Mouse (Mus musculus) intestine, embryonic 14.5 days (tissue): ENCODE measurements at regions not wholly inside any gene's neighbourhood (a gene's known extent, or its start where the extent isn't known, plus 50 kb on each side); places are given as distances from the start of the nearest gene placed in this dataset.

ENCODE experiments used
- ATAC-seq: fragments of 200-750 bp; cut with Nextera tagmentation; replicated peaks from 2 replicates; pipeline ENCODE4 v1.8.0; 2017; ENCODE audit warnings: low read depth, moderate number of reproducible peaks, moderate TSS enrichment, moderate library complexity; ENCODE audit not compliant: low FRiP score, low TSS enrichment
- DNase-seq: peaks from one replicate; pipeline ENCODE4 v3.0.0-alpha.2; 2018; ENCODE audit warnings: low spot score
- H3K27ac ChIP-seq: fragments of 300-500 bp; sonication (generic); 2 replicates; pipeline ENCODE4 v1.5.1; 2014; ENCODE audit warnings: low read depth, mild to moderate bottlenecking, control low read depth
- H3K27me3 ChIP-seq: fragments of 300-500 bp; sonication (generic); replicated peaks from 2 replicates; pipeline ENCODE4 v1.6.1; 2014; ENCODE audit warnings: low read length, control low read depth; ENCODE audit not compliant: control insufficient read depth, insufficient read depth
- H3K36me3 ChIP-seq: fragments of 300-500 bp; sonication (generic); 2 replicates; pipeline ENCODE4 v1.6.1; 2014; ENCODE audit warnings: low read length, control low read depth; ENCODE audit not compliant: control insufficient read depth, insufficient read depth
- H3K4me1 ChIP-seq: fragments of 300-500 bp; sonication (generic); replicated peaks from 2 replicates; pipeline ENCODE4 v1.6.1; 2014; ENCODE audit warnings: low read length, control low read depth, mixed read lengths; ENCODE audit not compliant: control insufficient read depth, insufficient read depth
- H3K4me2 ChIP-seq: fragments of 300-500 bp; sonication (generic); 2 replicates; pipeline ENCODE4 v1.6.1; 2014; ENCODE audit warnings: low read length
- H3K4me3 ChIP-seq: fragments of 300-500 bp; sonication (generic); 2 replicates; pipeline ENCODE4 v1.5.1; 2014; ENCODE audit warnings: low read depth, low read length, control low read depth, mixed read lengths
- H3K9ac ChIP-seq: fragments of 300-500 bp; sonication (generic); 2 replicates; pipeline ENCODE4 v1.6.1; 2014; ENCODE audit warnings: mild to moderate bottlenecking, low read length
- H3K9me3 ChIP-seq: fragments of 300-500 bp; sonication (generic); 2 replicates; pipeline ENCODE4 v1.6.1; 2016; ENCODE audit warnings: low read length, control low read depth; ENCODE audit not compliant: control insufficient read depth
- WGBS: fragments of 180-500 bp; shearing (Covaris S2); extraction: QIAGEN DNeasy Blood & Tissue Kit; methylation state at CpG from one replicate; pipeline ENCODE4 v1.1.7; 2014; 5-methylcytosine and 5-hydroxymethylcytosine counted together

DNA sequence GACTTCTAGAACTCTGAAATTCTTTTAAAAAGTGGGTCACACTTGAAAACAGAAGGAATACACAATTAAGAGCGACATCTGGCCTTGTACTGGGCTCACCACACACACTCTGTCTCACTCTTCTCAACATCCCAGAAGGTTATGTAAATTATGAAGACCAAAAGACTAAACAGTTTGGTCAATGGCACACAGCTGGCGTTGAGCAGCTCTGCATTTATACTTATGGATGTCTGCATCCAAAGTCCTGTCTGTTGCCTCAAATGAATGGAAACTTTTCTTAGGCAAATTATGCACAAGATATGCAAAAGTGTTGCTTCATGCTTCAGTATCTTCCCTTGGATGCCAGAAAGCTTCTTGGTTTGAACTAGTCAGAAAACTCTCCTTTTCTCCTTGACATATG, 323.5 kb downstream of the Ppp3ca start:
- DNase-seq (no peak), ATAC-seq (no peak)
- H3K36me3 ChIP-seq: no peaks in the 10 kb centered on the region
- no peaks in the 10 kb centered on the region for H3K9me3 ChIP-seq
- no peaks in the 10 kb centered on the region for H3K4me1 ChIP-seq
- H3K4me2 ChIP-seq: no peak overlapping the region
- H3K9ac ChIP-seq: no peak overlapping the region
- no peak overlapping the region for H3K27ac ChIP-seq
- no peaks in the 10 kb centered on the region for H3K27me3 ChIP-seq
- 47% methylated on average over 2 of the region's 2 CpGs for WGBS
- no peak overlapping the region for H3K4me3 ChIP-seq

DNA sequence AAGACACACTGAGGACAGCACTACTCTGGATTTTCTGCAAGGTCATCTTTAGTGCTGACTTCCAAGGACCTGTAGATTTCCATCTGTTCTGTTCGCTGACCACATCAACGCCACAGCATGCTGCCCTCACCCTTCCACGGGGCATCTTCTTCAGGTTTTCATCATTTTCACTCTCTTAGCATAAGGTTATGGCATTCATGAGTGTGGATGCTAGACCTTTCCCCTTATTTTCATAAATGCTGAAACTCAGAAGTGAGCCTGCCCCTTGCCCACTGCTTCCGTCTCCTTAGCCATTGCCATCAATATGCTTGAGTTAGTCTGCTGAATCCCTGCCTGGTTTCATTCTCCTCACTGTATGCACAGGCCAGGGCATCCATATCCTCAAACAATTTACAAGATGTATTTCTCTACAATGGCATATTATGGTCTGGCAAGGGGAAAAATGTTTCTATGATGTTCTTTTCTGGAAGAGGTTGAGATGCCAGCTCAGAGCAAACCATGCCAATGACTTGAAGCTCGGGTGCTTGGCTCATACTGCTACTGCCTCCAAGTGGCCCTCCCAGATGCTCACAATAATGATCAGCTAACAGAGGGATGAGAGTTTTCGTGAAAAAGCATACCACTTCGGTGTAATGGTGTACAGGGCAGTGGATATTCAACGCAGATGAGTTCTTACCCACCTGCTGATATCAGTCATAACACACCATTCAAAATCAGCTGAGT, 324.6 kb downstream of the Ppp3ca start:
- H3K4me1 ChIP-seq: no peaks in the 10 kb centered on the region
- no peak overlapping the region for H3K4me2 ChIP-seq
- no peaks in the 10 kb centered on the region for H3K36me3 ChIP-seq
- H3K27me3 ChIP-seq: no peaks in the 10 kb centered on the region
- ATAC-seq (no peak), DNase-seq (no peak)
- WGBS: 84% methylated on average over 8 of the region's 8 CpGs
- no peaks in the 10 kb centered on the region for H3K9me3 ChIP-seq
- no peak overlapping the region for H3K9ac ChIP-seq
- H3K27ac ChIP-seq: no peak overlapping the region
- no peak overlapping the region for H3K4me3 ChIP-seq

DNA sequence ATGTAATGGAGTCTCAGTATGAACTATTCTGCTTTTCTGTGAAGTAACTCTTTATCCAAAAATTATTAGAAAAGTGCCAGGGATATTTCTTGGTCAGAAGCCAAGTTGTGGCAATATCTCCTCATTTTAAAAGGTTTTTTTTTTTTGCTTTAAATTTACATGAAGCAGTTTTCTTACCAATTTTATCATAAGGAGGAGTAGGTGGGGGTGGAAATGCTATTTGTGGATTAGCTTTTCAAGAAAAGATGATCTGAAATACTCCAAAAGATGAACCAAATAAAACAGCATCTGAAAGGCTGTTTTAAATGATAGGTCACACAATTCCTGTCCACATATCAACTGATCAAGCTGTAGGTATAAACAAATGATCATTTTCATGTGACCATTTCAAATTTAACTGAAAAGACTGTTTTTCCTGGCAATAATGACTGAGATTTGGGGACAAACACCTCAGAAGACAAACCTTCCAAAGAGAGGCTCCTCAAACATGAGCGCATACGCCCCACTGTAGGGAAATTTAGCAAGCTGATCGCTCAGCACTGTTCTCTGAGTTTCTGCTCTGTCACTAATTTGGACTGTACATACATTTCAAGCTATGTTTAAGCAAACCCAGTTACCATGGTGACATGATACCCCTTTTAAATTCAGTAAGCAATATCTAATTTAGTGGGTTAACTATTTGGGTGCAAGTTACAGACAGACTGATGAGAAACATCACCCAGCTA, 325.8 kb downstream of the Ppp3ca start:
- Histone ChIP-seq H3K4me2 (no peak overlapping the region), H3K27ac (no peak overlapping the region), H3K4me3 (no peak overlapping the region), H3K4me1 (no peaks in the 10 kb centered on the region), H3K9me3 (no peaks in the 10 kb centered on the region), H3K27me3 (no peaks in the 10 kb centered on the region), H3K36me3 (no peaks in the 10 kb centered on the region), H3K9ac (no peak overlapping the region)
- DNase-seq: no peak
- ATAC-seq: no peak
- WGBS: 96% methylated on average over 3 of the region's 3 CpGs

DNA sequence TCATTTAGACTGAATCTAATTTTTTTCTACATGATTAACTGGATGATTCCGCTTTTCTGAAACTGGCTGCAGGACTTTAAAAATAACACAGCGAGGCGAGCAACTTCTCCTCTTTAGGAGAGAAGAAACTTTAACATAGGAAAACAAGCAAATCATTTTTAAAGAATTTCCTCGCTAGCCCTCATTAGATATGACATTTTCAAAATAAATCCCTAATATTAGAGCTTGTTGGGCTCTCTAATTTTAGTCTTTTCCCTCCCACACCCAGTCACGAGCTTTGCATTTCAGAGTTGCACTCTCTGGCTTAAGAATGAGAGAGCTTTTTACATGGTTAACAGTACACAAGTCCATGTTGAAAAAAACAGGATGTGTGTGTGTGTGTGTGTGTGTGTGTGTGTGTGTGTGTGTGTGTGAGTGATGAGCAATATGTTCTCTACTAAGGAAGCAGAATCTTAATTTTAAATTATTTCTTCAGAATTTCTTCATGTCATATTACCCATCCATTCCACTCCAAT, 326.5 kb downstream of the Ppp3ca start:
- Histone ChIP-seq H3K27ac (no peak overlapping the region), H3K9ac (no peak overlapping the region), H3K36me3 (no peaks in the 10 kb centered on the region), H3K27me3 (no peaks in the 10 kb centered on the region), H3K4me1 (no peaks in the 10 kb centered on the region), H3K4me3 (no peak overlapping the region), H3K4me2 (no peak overlapping the region), H3K9me3 (no peaks in the 10 kb centered on the region)
- DNase-seq: no peak
- ATAC-seq: no peak
- whole genome bisulfite sequencing: 74% methylated on average over 5 of the region's 5 CpGs

DNA sequence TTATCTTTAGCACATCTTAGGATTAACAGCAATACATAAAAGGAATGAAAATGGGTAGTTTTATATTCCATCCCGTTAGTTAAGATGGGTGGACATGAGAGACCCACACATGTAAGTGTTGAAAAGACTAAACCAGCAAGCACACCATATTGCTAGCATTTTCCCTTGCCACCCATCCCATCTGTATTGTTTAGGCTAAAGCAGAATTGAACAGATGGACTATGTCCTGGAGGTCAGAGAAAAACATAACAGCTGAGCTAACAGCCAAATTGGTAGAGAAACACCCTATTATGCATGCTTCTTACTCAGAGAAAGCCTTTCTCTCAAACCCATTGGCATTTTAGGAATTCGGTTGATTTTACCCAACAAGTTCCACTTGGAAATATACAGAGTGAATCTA, 329.3 kb upstream of the Emcn start:
- Histone ChIP-seq H3K36me3 (no peaks in the 10 kb centered on the region), H3K27me3 (no peaks in the 10 kb centered on the region), H3K4me1 (no peaks in the 10 kb centered on the region), H3K9ac (no peak overlapping the region), H3K4me3 (no peak overlapping the region), H3K27ac (no peak overlapping the region), H3K9me3 (no peaks in the 10 kb centered on the region), H3K4me2 (no peak overlapping the region)
- WGBS: 70% methylated on average over 2 of the region's 2 CpGs
- DNase-seq (no peak), ATAC-seq (no peak)

DNA sequence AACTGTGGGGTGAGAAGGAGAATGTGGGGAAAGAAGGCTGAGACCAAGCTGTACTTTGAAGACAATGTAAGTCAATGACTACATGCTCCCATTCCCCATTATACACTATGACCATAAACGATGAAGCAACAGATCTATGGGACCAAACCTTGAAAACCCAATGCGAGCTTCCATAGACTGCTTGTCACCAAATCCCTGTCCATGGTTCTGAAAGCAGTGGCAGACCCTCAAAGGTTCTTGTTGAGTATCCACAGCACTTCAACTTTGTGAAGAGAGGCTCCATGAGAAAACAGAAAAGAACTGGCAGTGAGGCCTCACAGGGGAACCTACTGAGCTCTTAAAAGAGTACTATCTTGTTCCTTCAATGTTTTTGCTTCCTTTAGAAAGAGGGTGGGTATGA, 326.2 kb upstream of the Emcn start:
- H3K27ac ChIP-seq: no peak overlapping the region
- no peaks in the 10 kb centered on the region for H3K27me3 ChIP-seq
- no peak overlapping the region for H3K9ac ChIP-seq
- 62% methylated on average over 2 of the region's 2 CpGs for WGBS
- H3K36me3 ChIP-seq: no peaks in the 10 kb centered on the region
- H3K4me3 ChIP-seq: no peak overlapping the region
- H3K4me1 ChIP-seq: no peaks in the 10 kb centered on the region
- no peak overlapping the region for H3K4me2 ChIP-seq
- DNase-seq (no peak), ATAC-seq (no peak)
- no peaks in the 10 kb centered on the region for H3K9me3 ChIP-seq

DNA sequence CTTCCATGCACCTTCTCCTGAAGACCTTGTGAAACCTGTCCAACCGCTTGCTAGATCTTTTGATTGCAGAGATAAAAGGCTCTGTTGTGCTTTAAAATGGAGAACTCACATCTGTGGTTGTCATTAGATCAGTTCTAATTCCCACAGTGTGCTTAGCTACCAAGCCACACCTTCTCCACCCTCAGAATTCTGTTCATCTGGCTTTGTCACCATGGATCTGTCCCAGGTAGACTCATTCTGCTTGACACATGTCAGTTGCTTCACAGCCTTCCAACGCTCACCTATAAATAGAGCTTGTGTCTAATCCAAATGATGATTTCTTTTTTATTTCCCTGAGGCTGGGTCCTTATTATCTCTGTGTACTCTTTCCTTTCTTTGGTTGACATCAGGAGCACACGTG, 325.7 kb upstream of the Emcn start:
- no peak overlapping the region for H3K4me3 ChIP-seq
- no peaks in the 10 kb centered on the region for H3K4me1 ChIP-seq
- H3K9ac ChIP-seq: no peak overlapping the region
- 81% methylated on average over 3 of the region's 3 CpGs for WGBS
- no peaks in the 10 kb centered on the region for H3K36me3 ChIP-seq
- no peaks in the 10 kb centered on the region for H3K27me3 ChIP-seq
- H3K27ac ChIP-seq: no peak overlapping the region
- no peaks in the 10 kb centered on the region for H3K9me3 ChIP-seq
- no peak for DNase-seq
- no peak overlapping the region for H3K4me2 ChIP-seq
- no peak for ATAC-seq

DNA sequence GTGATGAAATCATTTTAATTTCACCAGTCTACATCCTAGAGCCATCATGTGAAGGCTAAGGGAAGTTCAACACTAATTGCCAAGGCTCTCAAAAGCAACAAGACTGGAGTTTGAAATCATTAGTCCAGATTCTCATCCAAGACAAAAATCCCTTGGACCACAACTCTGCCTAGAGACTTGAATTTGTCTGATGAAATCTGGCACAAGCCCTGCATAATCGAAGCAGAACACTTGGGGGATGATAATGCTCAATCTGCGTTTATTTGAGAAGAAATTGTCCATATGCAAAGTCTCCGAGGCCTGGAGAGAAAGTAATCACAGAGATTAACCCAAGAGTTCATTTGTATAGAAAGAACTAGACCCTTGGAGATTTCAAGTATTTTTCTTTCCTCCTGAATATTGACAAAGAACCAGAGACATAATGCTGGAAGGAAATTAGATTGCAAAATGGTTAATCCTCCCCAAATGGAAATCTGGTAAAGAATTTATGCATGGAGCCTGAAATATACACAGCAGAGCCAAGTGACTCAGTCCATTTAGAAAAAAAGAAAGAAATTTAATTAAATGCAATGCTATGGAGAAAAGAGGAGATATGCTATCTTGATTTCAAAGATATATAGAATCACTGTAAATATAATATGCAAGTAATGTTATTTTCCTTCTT, 320.8 kb upstream of the Emcn start:
- Histone ChIP-seq H3K36me3 (no peaks in the 10 kb centered on the region), H3K27me3 (no peaks in the 10 kb centered on the region), H3K4me1 (no peaks in the 10 kb centered on the region), H3K9ac (no peak overlapping the region), H3K27ac (no peak overlapping the region), H3K4me3 (no peak overlapping the region), H3K4me2 (no peak overlapping the region), H3K9me3 (no peaks in the 10 kb centered on the region)
- WGBS: 71% methylated on average over 3 of the region's 3 CpGs
- no peak for DNase-seq
- no peak for ATAC-seq
